Mouse (Mus musculus) liver, postnatal 0 days (tissue): ENCODE results near the gene Wdr72.

Experiments
- CTCF ChIP-seq: sonication (generic); IDR thresholded peaks from 2 replicates; pipeline ENCODE4 v1.5.1; 2016; ENCODE audit warnings: antibody characterized with exemption, low read depth
- EP300 ChIP-seq: IDR thresholded peaks from 2 replicates; pipeline ENCODE4 v1.6.1; 2016; ENCODE audit warnings: antibody characterized with exemption, low read depth, mild to moderate bottlenecking

GRCm38 (mm10) chr9:74109761-74110460 lies at the start of gene Wdr72:
- no peak for TF ChIP-seq CTCF
- no peak for TF ChIP-seq EP300
